Mouse (Mus musculus) cerebellum, adult (tissue): ENCODE results near the gene Osbpl11.

ENCODE experiments used
- ATAC-seq: cut with Nextera tagmentation; 2 replicates; pipeline ENCODE4 v1.9.2; 2017; ENCODE audit warnings: mild to moderate bottlenecking, moderate library complexity, mixed read lengths; ENCODE audit not compliant: insufficient number of reproducible peaks, low FRiP score, low TSS enrichment

Osbpl11 gene

DNA sequence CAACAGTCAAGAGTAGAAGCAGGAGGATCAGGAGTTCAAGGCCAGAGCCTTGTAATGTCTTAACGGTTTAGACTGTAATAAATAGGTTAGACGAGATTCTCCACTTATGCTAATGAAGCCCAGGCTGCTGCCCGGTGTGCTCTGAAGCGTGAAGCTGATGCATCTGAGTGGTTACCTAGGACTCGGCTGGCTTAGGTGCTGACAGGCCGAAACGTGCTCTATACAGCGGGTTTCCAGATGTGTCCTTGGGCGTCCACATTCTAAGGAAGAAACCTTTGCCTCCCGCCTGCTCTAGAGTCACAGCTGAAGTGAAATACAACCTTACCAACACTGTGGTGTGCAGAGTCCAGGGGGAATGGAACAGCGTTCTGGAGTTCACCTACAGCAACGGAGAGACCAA is 49.3 kb downstream of the Osbpl11 start:
- no peak for ATAC-seq

- no peak for ATAC-seq
Measured at GRCm38 (mm10) chr16:33236151-33236550, 51.3 kb downstream of the Osbpl11 start.

DNA sequence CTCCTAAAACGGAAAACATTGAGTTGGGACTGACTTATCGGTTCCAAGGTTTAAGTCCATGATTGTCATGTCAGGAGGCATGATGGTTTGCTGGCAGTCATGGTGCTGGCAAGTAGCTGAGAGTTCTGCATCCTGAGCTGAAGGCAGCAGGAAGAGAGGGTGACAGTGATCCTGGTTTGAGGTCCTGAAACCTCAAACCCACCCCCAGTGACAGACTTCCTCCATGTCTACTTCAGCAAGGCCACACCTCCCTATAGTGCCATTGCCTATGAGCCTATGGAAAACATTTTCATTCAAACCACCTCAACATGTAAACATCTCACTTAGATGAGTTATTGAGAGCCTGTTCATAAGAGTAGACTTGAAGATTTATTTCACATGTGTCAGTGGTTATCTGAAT is 54.4 kb downstream of the Osbpl11 start:
- ATAC-seq: no peak

- ATAC-seq: no peak
Measured at GRCm38 (mm10) chr16:33242046-33242445, 57.2 kb downstream of the Osbpl11 start.

GRCm38 (mm10) chr16:33244136-33244691 is 59.3 kb downstream of the Osbpl11 start:
- no peak for ATAC-seq

- ATAC-seq: no peak
Measured at GRCm38 (mm10) chr16:33244933-33245470, 60.1 kb downstream of the Osbpl11 start.

DNA sequence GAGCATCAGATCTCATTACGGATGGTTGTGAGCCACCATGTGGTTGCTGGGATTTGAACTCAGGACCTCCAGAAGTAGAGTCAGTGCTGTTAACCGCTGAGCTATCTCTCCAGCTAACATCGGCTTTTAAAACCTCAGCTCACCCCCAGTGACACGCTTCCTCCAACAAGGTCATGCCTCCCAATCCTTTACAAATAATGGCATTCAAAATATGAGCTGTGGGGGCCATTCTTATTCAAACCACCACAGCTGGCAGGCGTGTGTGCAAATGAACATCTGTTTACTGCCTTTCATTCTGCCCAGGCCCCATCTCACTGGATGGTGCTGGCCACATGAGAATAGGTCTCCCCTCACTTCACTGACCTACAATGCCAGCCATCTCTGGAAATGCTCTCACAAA is 61.7 kb downstream of the Osbpl11 start:
- ATAC-seq: no peak

- ATAC-seq: no peak
Measured at GRCm38 (mm10) chr16:33247006-33247405, 62.1 kb downstream of the Osbpl11 start.

- no peak for ATAC-seq
Measured at GRCm38 (mm10) chr16:33250651-33251120, 65.8 kb downstream of the Osbpl11 start.

- peak; percentile 85 for ATAC-seq
Measured at GRCm38 (mm10) chr16:33251194-33252051, 66.6 kb downstream of the Osbpl11 start, which contains the start of gene Snx4. Gene Snx4 (plus strand): TSS chr16:33251442.

- no peak for ATAC-seq
Measured at GRCm38 (mm10) chr16:33255601-33256000, 70.7 kb downstream of the Osbpl11 start.

- ATAC-seq: no peak
Measured at GRCm38 (mm10) chr16:33258530-33258929, 73.7 kb downstream of the Osbpl11 start.

DNA sequence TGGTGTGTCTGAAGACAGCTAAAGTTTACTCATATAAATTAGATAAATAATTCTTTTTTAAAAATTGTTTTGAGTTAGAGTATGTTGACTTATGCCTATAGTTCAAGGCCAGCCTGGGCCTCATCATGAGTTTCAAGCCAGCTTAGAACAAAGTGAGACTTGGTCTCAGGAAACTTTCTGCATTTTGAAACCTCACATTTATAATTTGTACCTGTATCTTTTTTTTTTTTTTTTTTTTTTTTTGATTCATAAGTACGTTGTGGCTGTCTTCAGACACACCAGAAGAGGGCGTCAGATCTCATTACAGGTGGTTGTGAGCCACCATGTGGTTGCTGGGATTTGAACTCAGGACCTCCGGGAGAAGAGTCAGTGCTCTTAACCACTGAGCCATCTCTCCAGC is 75.0 kb downstream of the Osbpl11 start:
- no peak for ATAC-seq

- ATAC-seq: no peak
Measured at GRCm38 (mm10) chr16:33260825-33261224, 76.0 kb downstream of the Osbpl11 start.

- no peak for ATAC-seq
Measured at GRCm38 (mm10) chr16:33261584-33262061, 76.8 kb downstream of the Osbpl11 start.

- no peak for ATAC-seq
Measured at GRCm38 (mm10) chr16:33262096-33262495, 77.2 kb downstream of the Osbpl11 start.

GRCm38 (mm10) chr16:33267616-33268253 is 82.9 kb downstream of the Osbpl11 start:
- ATAC-seq: no peak

DNA sequence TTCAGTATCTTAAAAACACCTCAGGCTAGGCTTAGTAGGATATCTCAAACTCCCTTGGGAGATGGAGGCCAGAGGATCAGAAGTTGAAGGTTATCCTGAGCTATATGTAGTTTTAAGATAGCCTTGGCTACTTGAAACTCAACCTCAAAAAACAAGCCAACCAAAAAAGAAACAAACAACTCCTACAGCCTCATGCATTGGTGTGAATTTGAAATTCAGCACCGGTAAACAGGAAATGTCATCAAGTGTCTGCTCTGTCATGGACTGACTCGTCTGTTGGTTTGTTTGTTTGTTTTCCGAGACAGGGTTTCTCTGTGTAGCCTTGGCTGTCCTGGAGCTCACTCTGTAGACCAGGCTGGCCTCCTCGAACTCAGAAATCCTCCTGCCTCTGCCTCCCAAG is 87.0 kb downstream of the Osbpl11 start:
- no peak for ATAC-seq

DNA sequence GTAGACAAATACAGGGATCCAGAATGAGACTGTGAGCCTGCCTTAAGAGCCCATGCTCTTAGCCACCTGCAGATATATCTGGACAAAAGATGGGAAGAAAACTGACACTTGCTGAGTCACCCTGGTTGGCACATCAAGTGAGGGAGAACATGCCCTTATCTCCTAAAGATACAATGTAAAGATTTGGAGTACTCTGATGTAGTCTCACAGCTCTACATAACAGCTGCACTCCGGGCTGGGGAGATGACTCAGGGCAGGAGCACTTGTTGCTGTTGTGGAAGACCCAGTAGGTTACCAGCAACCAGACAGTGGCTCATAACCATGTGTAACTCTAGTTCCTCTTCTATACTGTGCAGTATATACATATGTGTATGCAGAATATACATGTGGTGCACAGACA is 98.2 kb downstream of the Osbpl11 start:
- ATAC-seq: no peak

- no peak for ATAC-seq
Measured at GRCm38 (mm10) chr16:33288536-33288935, 103.7 kb downstream of the Osbpl11 start.

- ATAC-seq: no peak
Measured at GRCm38 (mm10) chr16:33289981-33290380, 105.1 kb downstream of the Osbpl11 start.
